Mouse (Mus musculus) MEL (cell line): ENCODE data around the gene Kcnh6. TPM values are rescaled to one million over a fixed set of nuclear protein-coding genes. Genes with fewer than 3 reads are reported as not detected.

Experiments
- DNase-seq: peaks from one replicate; pipeline ENCODE4 v3.0.0; 2011; ENCODE audit warnings: low read depth, low spot score
- H3K27ac ChIP-seq: 2 replicates; pipeline ENCODE4 v1.5.1; 2012; ENCODE audit warnings: low read depth, mild to moderate bottlenecking, control low read depth, low read length, moderate library complexity; ENCODE audit not compliant: control insufficient read depth
- H3K27me3 ChIP-seq, 2 experiments: fragments of 150-350 bp in 1 of 2; sonication (generic) in 1 of 2; 2 replicates each; pipeline ENCODE4 v1.6.1; 2012; ENCODE audit warnings: low read length in 2 of 2, mild to moderate bottlenecking in 2 of 2, improper control_type of control experiment in 1 of 2, moderate library complexity in 1 of 2; ENCODE audit not compliant: insufficient read depth in 2 of 2, control insufficient read depth in 1 of 2
- H3K36me3 ChIP-seq, 2 experiments: 2 replicates each; pipeline ENCODE4 v1.6.1; 2012 to 2014; ENCODE audit warnings: low read length in 2 of 2, improper control_type of control experiment in 1 of 2, inconsistent platforms in 1 of 2, mild to moderate bottlenecking in 1 of 2; ENCODE audit not compliant: insufficient read depth in 2 of 2, control insufficient read depth in 1 of 2
- H3K4me1 ChIP-seq, 2 experiments: fragments of 150-350 bp in 1 of 2; sonication (generic) in 1 of 2; 2 replicates each; pipeline ENCODE4 v1.6.1; 2012; ENCODE audit warnings: low read length in 2 of 2, improper control_type of control experiment in 1 of 2, mild to moderate bottlenecking in 1 of 2; ENCODE audit not compliant: insufficient read depth in 2 of 2, control insufficient read depth in 1 of 2
- H3K4me3 ChIP-seq, 2 experiments: fragments of 150-350 bp in 1 of 2; sonication (generic) in 1 of 2; 2 replicates each; pipeline ENCODE4 v1.5.1; 2012; ENCODE audit warnings: low read depth in 2 of 2, low read length in 2 of 2, mild to moderate bottlenecking in 2 of 2, moderate library complexity in 2 of 2, control low read depth in 1 of 2, improper control_type of control experiment in 1 of 2; ENCODE audit not compliant: control insufficient read depth in 1 of 2, insufficient read depth in 1 of 2
- H3K79me2 ChIP-seq: 2 replicates; pipeline ENCODE4 v1.6.1; 2012; ENCODE audit warnings: mild to moderate bottlenecking, low read length, moderate library complexity; ENCODE audit not compliant: control insufficient read depth, poor library complexity, insufficient read depth
- H3K9ac ChIP-seq: 2 replicates; pipeline ENCODE4 v1.6.1; 2012; ENCODE audit warnings: low read depth, mild to moderate bottlenecking, control low read depth, low read length, moderate library complexity; ENCODE audit not compliant: control insufficient read depth, poor library complexity, severe bottlenecking
- H3K9me3 ChIP-seq: fragments of 150-350 bp; sonication (generic); replicated peaks from 2 replicates; pipeline ENCODE4 v1.6.1; 2012; ENCODE audit warnings: mild to moderate bottlenecking, low read length, improper control_type of control experiment, moderate library complexity; ENCODE audit not compliant: insufficient read depth
- BHLHE40 ChIP-seq: IDR thresholded peaks from 2 replicates; pipeline ENCODE4 v1.6.1; 2012; ENCODE audit warnings: low read depth, mild to moderate bottlenecking, inconsistent platforms, low read length, improper control_type of control experiment, borderline replicate concordance
- CHD1 ChIP-seq: IDR thresholded peaks from 2 replicates; pipeline ENCODE4 v1.6.1; 2012; ENCODE audit warnings: low read depth, mild to moderate bottlenecking, inconsistent platforms, low read length, improper control_type of control experiment
- CHD2 ChIP-seq: IDR thresholded peaks from 2 replicates; pipeline ENCODE4 v1.6.1; 2011; ENCODE audit warnings: low read length, improper control_type of control experiment
- E2F4 ChIP-seq: IDR thresholded peaks from 2 replicates; pipeline ENCODE4 v1.6.1; 2011; ENCODE audit warnings: low read depth, low read length, improper control_type of control experiment, borderline replicate concordance
- EP300 ChIP-seq, 2 experiments: IDR thresholded peaks; 2 replicates each; pipeline ENCODE4 v1.6.1; 2011; ENCODE audit warnings: improper control_type of control experiment in 2 of 2, low read length in 2 of 2, low read depth in 1 of 2, mild to moderate bottlenecking in 1 of 2
- ETS1 ChIP-seq: IDR thresholded peaks from 2 replicates; pipeline ENCODE4 v1.6.1; 2012; ENCODE audit warnings: low read depth, mild to moderate bottlenecking, inconsistent platforms, low read length, improper control_type of control experiment, moderate library complexity
- GATA1 ChIP-seq: IDR thresholded peaks from 2 replicates; pipeline ENCODE4 v1.6.1; 2011; ENCODE audit warnings: low read depth, low read length, improper control_type of control experiment
- HCFC1 ChIP-seq: IDR thresholded peaks from 2 replicates; pipeline ENCODE4 v1.6.1; 2012; ENCODE audit warnings: low read depth, mild to moderate bottlenecking, inconsistent platforms, low read length, improper control_type of control experiment, moderate library complexity
- JUND ChIP-seq: IDR thresholded peaks from 2 replicates; pipeline ENCODE4 v1.6.1; 2011; ENCODE audit warnings: low read depth, mild to moderate bottlenecking, improper control_type of control experiment, low read length
- KAT2A ChIP-seq: conservative IDR thresholded peaks from 2 replicates; pipeline ENCODE4 v1.6.1; 2012; ENCODE audit warnings: low read depth, low read length, improper control_type of control experiment, inconsistent platforms
- MAFK ChIP-seq: IDR thresholded peaks from 2 replicates; pipeline ENCODE4 v1.6.1; 2011; ENCODE audit warnings: low read depth, mild to moderate bottlenecking, low read length, improper control_type of control experiment, borderline replicate concordance
- MAX ChIP-seq: IDR thresholded peaks from 2 replicates; pipeline ENCODE4 v1.6.1; 2011; ENCODE audit warnings: low read length, improper control_type of control experiment
- MAZ ChIP-seq: IDR thresholded peaks from 2 replicates; pipeline ENCODE4 v1.6.1; 2012; ENCODE audit warnings: low read depth, mild to moderate bottlenecking, inconsistent platforms, low read length, improper control_type of control experiment
- MEF2A ChIP-seq: IDR thresholded peaks from 2 replicates; pipeline ENCODE4 v1.6.1; 2014; ENCODE audit warnings: low read depth, mild to moderate bottlenecking, inconsistent platforms, low read length, improper control_type of control experiment; ENCODE audit not compliant: poor library complexity, insufficient replicate concordance, severe bottlenecking; ENCODE audit errors: extremely low read depth
- MYB ChIP-seq: IDR thresholded peaks from 2 replicates; pipeline ENCODE4 v1.6.1; 2011; ENCODE audit warnings: mild to moderate bottlenecking, low read depth, low read length, improper control_type of control experiment
- MYC ChIP-seq: IDR thresholded peaks from 2 replicates; pipeline ENCODE4 v1.6.1; 2011; ENCODE audit warnings: low read depth, mild to moderate bottlenecking, low read length, improper control_type of control experiment, moderate library complexity
- NELFE ChIP-seq: IDR thresholded peaks from 2 replicates; pipeline ENCODE4 v1.6.1; 2011; ENCODE audit warnings: low read depth, low read length, improper control_type of control experiment
- NRF1 ChIP-seq: IDR thresholded peaks from 2 replicates; pipeline ENCODE4 v1.6.1; 2014; ENCODE audit warnings: low read depth, mild to moderate bottlenecking, inconsistent platforms, low read length, improper control_type of control experiment, moderate library complexity; ENCODE audit not compliant: poor library complexity, insufficient read depth, severe bottlenecking
- POLR2AphosphoS5 ChIP-seq: IDR thresholded peaks from 2 replicates; pipeline ENCODE4 v1.6.1; 2012; ENCODE audit warnings: low read depth, borderline replicate concordance, mild to moderate bottlenecking, inconsistent platforms, low read length, moderate library complexity, mixed read lengths
- RCOR1 ChIP-seq: IDR thresholded peaks from 2 replicates; pipeline ENCODE4 v1.6.1; 2012; ENCODE audit warnings: low read depth, mild to moderate bottlenecking, inconsistent platforms, low read length, improper control_type of control experiment
- SIN3A ChIP-seq: IDR thresholded peaks from 2 replicates; pipeline ENCODE4 v1.6.1; 2012; ENCODE audit warnings: low read length, improper control_type of control experiment, inconsistent platforms
- SMC3 ChIP-seq: IDR thresholded peaks from 2 replicates; pipeline ENCODE4 v1.6.1; 2011; ENCODE audit warnings: low read depth, low read length, improper control_type of control experiment
- TAL1 ChIP-seq: IDR thresholded peaks from 2 replicates; pipeline ENCODE4 v1.6.1; 2012; ENCODE audit warnings: mild to moderate bottlenecking, inconsistent platforms, low read length, moderate library complexity, mixed read lengths
- TBP ChIP-seq: IDR thresholded peaks from 2 replicates; pipeline ENCODE4 v1.8.0; 2011; ENCODE audit warnings: low read depth, low read length, improper control_type of control experiment
- TCF12 ChIP-seq: IDR thresholded peaks from 2 replicates; pipeline ENCODE4 v1.6.1; 2014; ENCODE audit warnings: low read depth, mild to moderate bottlenecking, inconsistent platforms, low read length, improper control_type of control experiment, moderate library complexity
- USF2 ChIP-seq, 2 experiments: IDR thresholded peaks; 2 replicates each; pipeline ENCODE4 v1.6.1; 2011 to 2012; ENCODE audit warnings: improper control_type of control experiment in 2 of 2, low read length in 2 of 2, borderline replicate concordance in 1 of 2, inconsistent platforms in 1 of 2, low read depth in 1 of 2, mild to moderate bottlenecking in 1 of 2; ENCODE audit not compliant: insufficient read depth in 1 of 2
- ZKSCAN1 ChIP-seq: IDR thresholded peaks from 2 replicates; pipeline ENCODE4 v1.6.1; 2012; ENCODE audit warnings: low read depth, mild to moderate bottlenecking, inconsistent platforms, low read length, improper control_type of control experiment, moderate library complexity
- ZMIZ1 ChIP-seq: IDR thresholded peaks from 2 replicates; pipeline ENCODE4 v1.6.1; 2012; ENCODE audit warnings: low read depth, mild to moderate bottlenecking, inconsistent platforms, low read length, improper control_type of control experiment, moderate library complexity
- ZNF384 ChIP-seq: IDR thresholded peaks from 2 replicates; pipeline ENCODE4 v1.6.1; 2012; ENCODE audit warnings: low read depth, mild to moderate bottlenecking, inconsistent platforms, low read length, improper control_type of control experiment
- polyA plus RNA-seq, 2 experiments: library from polyadenylated mRNA; stranded (reverse) in 1 of 2; unstranded in 1 of 2; fragments of >175 nt in 1 of 2; fragments of >200 nt in 1 of 2; gene quantifications; 2 replicates each; pipeline versions ENCODE4 v1.2.1 to v1.2.4; 2012; ENCODE audit warnings: low replicate concordance in 2 of 2, low read depth in 1 of 2; ENCODE audit not compliant: insufficient read length in 2 of 2, insufficient read depth in 1 of 2, missing spikeins in 1 of 2
- total RNA-seq: library from RNA; depleted of rRNA; stranded (reverse); fragments of 300-350 nt; gene quantifications from 2 replicates; pipeline ENCODE4 v1.2.3, GENCODE M21; 2012

Gene Kcnh6
- total and polyA plus RNA-seq, 3 experiments: 0.04 to 0.07 TPM; not detected in 1

DNA sequence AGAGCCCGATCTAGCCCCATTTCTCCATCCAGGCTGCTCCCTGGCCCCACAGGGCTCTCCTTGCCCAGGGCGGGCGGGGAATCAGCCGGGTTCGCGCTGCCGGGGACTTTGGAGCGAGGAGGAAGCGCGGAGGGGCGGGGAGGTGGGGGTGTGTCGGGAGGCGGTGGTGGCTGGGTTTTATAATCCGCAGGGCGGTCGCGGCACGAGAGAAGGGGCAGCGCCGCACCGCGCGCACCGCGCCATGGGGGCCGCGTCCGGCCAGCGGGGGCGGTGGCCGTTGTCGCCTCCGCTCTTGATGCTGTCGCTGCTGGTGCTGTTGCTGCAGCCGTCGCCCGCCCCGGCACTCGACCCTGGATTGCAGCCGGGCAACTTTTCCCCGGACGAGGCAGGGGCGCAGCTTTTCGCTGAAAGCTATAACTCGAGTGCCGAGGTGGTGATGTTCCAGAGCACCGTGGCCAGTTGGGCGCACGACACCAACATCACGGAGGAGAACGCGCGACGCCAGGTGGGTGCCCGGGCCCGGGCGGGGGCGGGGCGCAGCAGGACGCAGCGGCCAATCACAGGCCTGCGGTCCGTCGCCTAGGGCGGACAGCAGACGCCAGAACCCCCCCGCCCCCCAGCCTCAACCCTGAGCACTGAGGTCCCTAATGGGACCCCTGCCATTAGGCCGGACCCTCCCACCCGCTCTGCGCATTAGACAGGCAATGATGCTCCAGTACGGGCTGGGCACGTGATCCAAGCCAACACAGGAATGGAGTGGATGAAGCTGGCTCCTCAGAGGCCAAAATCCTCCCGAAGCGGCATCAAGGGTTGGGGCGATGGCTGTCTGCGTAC, 40.0 kb upstream of the Kcnh6 start, which contains the start of gene Ace:
Gene Ace, plus strand, starts transcription at position 205 of the 834 bp plus-strand sequence.
- Histone ChIP-seq H3K27me3 (peaks cover 0 to 2% of the 10 kb centered on the region in 2 experiments; a peak in 2 of 4 replicates), H3K79me2 (no peaks in the 10 kb centered on the region), H3K4me3 (no peak within 1 kb of the TSS), H3K4me1 (no peaks in the 10 kb centered on the region), H3K36me3 (no peaks in the 10 kb centered on the region), H3K27ac (no peak within 1 kb of the TSS), H3K9ac (no peak within 1 kb of the TSS), H3K9me3 (no peaks in the 10 kb centered on the region)
- DNase-seq: no peak
- TF ChIP-seq EP300 (IDR thresholded peaks at IDR 0.05; ENCODE audit: low read depth in 1 of 2, low read length in 2 of 2) (no peak), NRF1 (no peak), JUND (no peak), RCOR1 (no peak), CHD1 (no peak), E2F4 (no peak), ZNF384 (no peak), HCFC1 (no peak), ETS1 (no peak), ZMIZ1 (no peak), MAX (no peak), BHLHE40 (no peak), TAL1 (no peak), POLR2AphosphoS5 (no peak), SIN3A (no peak), KAT2A (no peak), CHD2 (no peak), TCF12 (no peak), ZKSCAN1 (no peak)

- no peaks in the 10 kb centered on the region for H3K79me2 ChIP-seq
- DNase-seq: no peak
- no peak overlapping the region for H3K27ac ChIP-seq
- H3K4me3 ChIP-seq: no peak overlapping the region
- no peaks in the 10 kb centered on the region for H3K9me3 ChIP-seq
- peaks cover 0 to 2% of the 10 kb centered on the region in 2 experiments; a peak in 2 of 4 replicates for H3K27me3 ChIP-seq
- H3K9ac ChIP-seq: no peak overlapping the region
- H3K4me1 ChIP-seq: no peaks in the 10 kb centered on the region
- no peaks in the 10 kb centered on the region for H3K36me3 ChIP-seq
- TF ChIP-seq CHD2: no peak
- TF ChIP-seq MEF2A: no peak
- TF ChIP-seq MAFK: no peak
- TF ChIP-seq NRF1: no peak
- TF ChIP-seq TBP: no peak
- TF ChIP-seq MAX: no peak
- no peak for TF ChIP-seq EP300 (IDR thresholded peaks at IDR 0.05; ENCODE audit: low read depth in 1 of 2, low read length in 2 of 2)
- TF ChIP-seq JUND: no peak
- TF ChIP-seq TCF12: no peak
- no peak for TF ChIP-seq HCFC1
- TF ChIP-seq MAZ: no peak
- no peak for TF ChIP-seq NELFE
- TF ChIP-seq USF2 (IDR thresholded peaks at IDR 0.05; ENCODE audit: borderline replicate concordance in 1 of 2, insufficient read depth in 1 of 2, low read depth in 1 of 2, low read length in 2 of 2): no peak
- no peak for TF ChIP-seq SMC3
- TF ChIP-seq TAL1: no peak
- TF ChIP-seq MYB: no peak
- TF ChIP-seq GATA1: no peak
- no peak for TF ChIP-seq MYC
- no peak for TF ChIP-seq ETS1
Measured at GRCm38 (mm10) chr11:105968948-105969347, 39.0 kb upstream of the Kcnh6 start.
